24 mouse cellular contexts compared by ENCODE assay signal in genomic region chr1:190307751-190308150, GRCm38 (mm10).
DNase-seq lines count a peak whose midpoint lies in the region; ATAC-seq and TF ChIP-seq lines count a peak whose summit lies in the region.
"Had no signal": no experiment of that assay in that cellular context is flagged by ENCODE, and none has a peak within 500 bp of the region (broad histone marks: within the 10 kb centered on the region; RNA-seq: fewer than 3 reads in every experiment).

No protein-coding gene starts in this region.

- no peak overlapping the region for H3K9ac ChIP-seq in forebrain, embryonic 11.5 days (ENCODE audit: low read length)
- H3K9ac ChIP-seq in forebrain, embryonic 16.5 days (replicated peaks; ENCODE audit: low read depth, low read length) = no peak overlapping the region
- H3K9ac ChIP-seq in liver, embryonic 11.5 days (ENCODE audit: low read depth, low read length) = no peak overlapping the region
- H3K9ac ChIP-seq in liver, postnatal 0 days (replicated peaks) = no peak overlapping the region
- no peak overlapping the region for H3K9ac ChIP-seq in neural tube, embryonic 15.5 days (replicated peaks)
- H3K9ac ChIP-seq: embryonic facial prominence, embryonic 12.5 days; forebrain, embryonic 12.5 days; forebrain, postnatal 0 days had no signal

- no peak for ATAC-seq in forebrain, embryonic 11.5 days (replicated peaks; ENCODE audit: low FRiP score)
- ATAC-seq in forebrain, embryonic 16.5 days = no peak
- no peak for ATAC-seq in liver, embryonic 11.5 days (replicated peaks; ENCODE audit: low FRiP score)
- no peak for ATAC-seq in liver, postnatal 0 days
- ATAC-seq in neural tube, embryonic 15.5 days (ENCODE audit: low FRiP score) = no peak
- ATAC-seq: activated CD4-positive, CD25-positive, alpha-beta regulatory T cell, adult 4 months; CD4-positive, CD25-positive, alpha-beta regulatory T cell, adult 4 months; forebrain, embryonic 14.5 days; forebrain, postnatal 0 days; Patski had no signal

- H3K4me2 ChIP-seq in forebrain, embryonic 11.5 days (ENCODE audit: low read depth, low read length, severe bottlenecking) = no peak overlapping the region
- no peak overlapping the region for H3K4me2 ChIP-seq in forebrain, embryonic 16.5 days (ENCODE audit: low read length)
- no peak overlapping the region for H3K4me2 ChIP-seq in liver, embryonic 11.5 days
- H3K4me2 ChIP-seq in liver, postnatal 0 days (ENCODE audit: low read depth, low read length) = no peak overlapping the region
- no peak overlapping the region for H3K4me2 ChIP-seq in neural tube, embryonic 15.5 days
- H3K4me2 ChIP-seq: embryonic facial prominence, embryonic 12.5 days; forebrain, embryonic 12.5 days had no signal

- peak; percentile 40 to 45 for DNase-seq in cerebellum, postnatal 10 days
- DNase-seq in cerebellum, adult 2 months = no peak
- DNase-seq in forebrain, embryonic 11.5 days (ENCODE audit: low spot score) = peak; percentile 46
- DNase-seq in liver, embryonic 11.5 days (ENCODE audit: low spot score) = peak; percentile 4
- no peak for DNase-seq in liver, postnatal 0 days
- DNase-seq in neural tube, embryonic 10.5 days (ENCODE audit: extremely low spot score, low spot score) = peak; percentile 9
- DNase-seq: adrenal gland, adult 8-10 months; adrenal gland, postnatal 14 days; adrenal gland, postnatal 36 days; B cell, adult 2 months; cerebellum, adult 11-12 months; cerebellum, adult 8-10 months; cerebellum, adult 9-11 months; forebrain, postnatal 0 days had no signal

- H3K36me3 ChIP-seq in forebrain, embryonic 11.5 days (ENCODE audit: control insufficient read depth, insufficient read depth, low read length) = no peaks in the 10 kb centered on the region
- no peaks in the 10 kb centered on the region for H3K36me3 ChIP-seq in forebrain, embryonic 16.5 days (ENCODE audit: control insufficient read depth, insufficient read depth)
- H3K36me3 ChIP-seq in liver, embryonic 11.5 days (ENCODE audit: control insufficient read depth, insufficient read depth, low read length) = no peaks in the 10 kb centered on the region
- no peaks in the 10 kb centered on the region for H3K36me3 ChIP-seq in liver, postnatal 0 days (replicated peaks; ENCODE audit: insufficient read depth, low read length)
- no peaks in the 10 kb centered on the region for H3K36me3 ChIP-seq in neural tube, embryonic 15.5 days
- H3K36me3 ChIP-seq: embryonic facial prominence, embryonic 10.5 days; embryonic facial prominence, embryonic 12.5 days; forebrain, embryonic 12.5 days; G1E had no signal

- no peak for TF ChIP-seq POLR2A in cerebellum, adult 2 months (IDR thresholded peaks at IDR 0.05; ENCODE audit: borderline replicate concordance, insufficient read depth, low read length)

- no peak overlapping the region for H3K27ac ChIP-seq in cerebellum, adult 2 months (ENCODE audit: insufficient read depth, low read length)
- H3K27ac ChIP-seq in forebrain, embryonic 11.5 days (ENCODE audit: low read depth, low read length) = no peak overlapping the region
- no peak overlapping the region for H3K27ac ChIP-seq in forebrain, embryonic 16.5 days (ENCODE audit: low read length)
- H3K27ac ChIP-seq in liver, embryonic 11.5 days (ENCODE audit: low read depth, low read length) = no peak overlapping the region
- no peak overlapping the region for H3K27ac ChIP-seq in liver, postnatal 0 days (ENCODE audit: low read depth)
- no peak overlapping the region for H3K27ac ChIP-seq in neural tube, embryonic 15.5 days (replicated peaks)
- H3K27ac ChIP-seq: embryonic facial prominence, embryonic 10.5 days; embryonic facial prominence, embryonic 12.5 days; forebrain, embryonic 12.5 days had no signal

- H3K27me3 ChIP-seq in cerebellum, adult 2 months (ENCODE audit: control insufficient read depth, insufficient read depth, low read length) = no peaks in the 10 kb centered on the region
- H3K27me3 ChIP-seq in forebrain, embryonic 11.5 days (ENCODE audit: control insufficient read depth, insufficient read depth, low read length) = no peaks in the 10 kb centered on the region
- peaks cover 7% of the 10 kb centered on the region; the same call in 1 of the 2 replicates for H3K27me3 ChIP-seq in forebrain, embryonic 16.5 days (replicated peaks; ENCODE audit: control insufficient read depth, insufficient read depth, low read length)
- no peaks in the 10 kb centered on the region for H3K27me3 ChIP-seq in liver, embryonic 11.5 days (replicated peaks; ENCODE audit: control insufficient read depth, insufficient read depth, low read length)
- H3K27me3 ChIP-seq in liver, postnatal 0 days (ENCODE audit: insufficient read depth, low read length) = no peaks in the 10 kb centered on the region
- H3K27me3 ChIP-seq in neural tube, embryonic 15.5 days (replicated peaks) = no peaks in the 10 kb centered on the region
- H3K27me3 ChIP-seq: embryonic facial prominence, embryonic 12.5 days; forebrain, embryonic 12.5 days had no signal

- H3K9me3 ChIP-seq in forebrain, embryonic 11.5 days (ENCODE audit: control insufficient read depth, low read length) = no peaks in the 10 kb centered on the region
- no peaks in the 10 kb centered on the region for H3K9me3 ChIP-seq in forebrain, embryonic 16.5 days (ENCODE audit: control insufficient read depth, low read length)
- no peaks in the 10 kb centered on the region; the same call in 1 of the 2 replicates for H3K9me3 ChIP-seq in liver, embryonic 11.5 days (ENCODE audit: control insufficient read depth, low read length)
- H3K9me3 ChIP-seq in liver, postnatal 0 days (ENCODE audit: low read length) = no peaks in the 10 kb centered on the region
- 0 out of 2 replicates have a peak, but pooled peaks cover 3% of the 10 kb centered on the region for H3K9me3 ChIP-seq in neural tube, embryonic 15.5 days (replicated peaks)
- H3K9me3 ChIP-seq: embryonic facial prominence, embryonic 12.5 days had no signal

- 54% methylated on average over 3 of the region's 3 CpGs for WGBS in cerebellum, adult 2 months
- WGBS in forebrain, embryonic 11.5 days = 92% methylated on average over 3 of the region's 3 CpGs
- WGBS in forebrain, embryonic 16.5 days = 84% methylated on average over 3 of the region's 3 CpGs
- WGBS in liver, embryonic 11.5 days = 76% methylated on average over 3 of the region's 3 CpGs
- 83% methylated on average over 3 of the region's 3 CpGs for WGBS in liver, postnatal 0 days (ENCODE audit: insufficient replicate concordance)
- WGBS in neural tube, embryonic 15.5 days = 90% methylated on average over 3 of the region's 3 CpGs

- TF ChIP-seq CTCF in cerebellum, adult 2 months (IDR thresholded peaks at IDR 0.05; ENCODE audit: borderline replicate concordance, insufficient read depth, low read depth, low read length) = no peak
- no peak for TF ChIP-seq CTCF in liver, postnatal 0 days (IDR thresholded peaks at IDR 0.05; ENCODE audit: low read depth)

- H3K4me1 ChIP-seq in cerebellum, adult 2 months (ENCODE audit: control insufficient read depth, insufficient read depth, low read length) = no peaks in the 10 kb centered on the region; the same call in 1 of the 2 replicates
- no peaks in the 10 kb centered on the region for H3K4me1 ChIP-seq in forebrain, embryonic 11.5 days (replicated peaks; ENCODE audit: control insufficient read depth, insufficient read depth, low read length)
- no peaks in the 10 kb centered on the region for H3K4me1 ChIP-seq in forebrain, embryonic 16.5 days (replicated peaks; ENCODE audit: control insufficient read depth, insufficient read depth, low read length)
- H3K4me1 ChIP-seq in liver, embryonic 11.5 days (replicated peaks; ENCODE audit: control insufficient read depth, insufficient read depth, low read length) = no peaks in the 10 kb centered on the region
- no peaks in the 10 kb centered on the region for H3K4me1 ChIP-seq in liver, postnatal 0 days (ENCODE audit: insufficient read depth)
- H3K4me1 ChIP-seq in neural tube, embryonic 15.5 days = no peaks in the 10 kb centered on the region
- H3K4me1 ChIP-seq: embryonic facial prominence, embryonic 10.5 days; embryonic facial prominence, embryonic 12.5 days; forebrain, embryonic 12.5 days had no signal

- no peak overlapping the region for H3K4me3 ChIP-seq in cerebellum, adult 2 months (replicated peaks; ENCODE audit: insufficient read depth, low read depth, low read length)
- H3K4me3 ChIP-seq in forebrain, embryonic 11.5 days (ENCODE audit: low read depth, low read length) = no peak overlapping the region
- no peak overlapping the region for H3K4me3 ChIP-seq in forebrain, embryonic 16.5 days (replicated peaks; ENCODE audit: low read length)
- H3K4me3 ChIP-seq in liver, embryonic 11.5 days (ENCODE audit: low read depth, low read length) = no peak overlapping the region
- no peak overlapping the region for H3K4me3 ChIP-seq in liver, postnatal 0 days (ENCODE audit: low read depth, low read length)
- no peak overlapping the region for H3K4me3 ChIP-seq in neural tube, embryonic 15.5 days (replicated peaks)
- H3K4me3 ChIP-seq: embryonic facial prominence, embryonic 10.5 days; embryonic facial prominence, embryonic 12.5 days; forebrain, embryonic 12.5 days had no signal

- TF ChIP-seq EP300 in liver, postnatal 0 days (IDR thresholded peaks at IDR 0.05; ENCODE audit: low read depth) = no peak

Comparison
In these comparisons a context has a peak if more than half of its experiments do, and no peak if none do; other contexts are left out.
1. DNase-seq: peak in cerebellum, postnatal 10 days (2 of 2), forebrain, embryonic 11.5 days (single experiment), liver, embryonic 11.5 days (single experiment) and neural tube, embryonic 10.5 days (single experiment); none in cerebellum, adult 2 months (0 of 2) and liver, postnatal 0 days (single experiment).